Mouse (Mus musculus): ENCODE measurements around the gene Rtkn.

The Rtkn gene

DNA sequence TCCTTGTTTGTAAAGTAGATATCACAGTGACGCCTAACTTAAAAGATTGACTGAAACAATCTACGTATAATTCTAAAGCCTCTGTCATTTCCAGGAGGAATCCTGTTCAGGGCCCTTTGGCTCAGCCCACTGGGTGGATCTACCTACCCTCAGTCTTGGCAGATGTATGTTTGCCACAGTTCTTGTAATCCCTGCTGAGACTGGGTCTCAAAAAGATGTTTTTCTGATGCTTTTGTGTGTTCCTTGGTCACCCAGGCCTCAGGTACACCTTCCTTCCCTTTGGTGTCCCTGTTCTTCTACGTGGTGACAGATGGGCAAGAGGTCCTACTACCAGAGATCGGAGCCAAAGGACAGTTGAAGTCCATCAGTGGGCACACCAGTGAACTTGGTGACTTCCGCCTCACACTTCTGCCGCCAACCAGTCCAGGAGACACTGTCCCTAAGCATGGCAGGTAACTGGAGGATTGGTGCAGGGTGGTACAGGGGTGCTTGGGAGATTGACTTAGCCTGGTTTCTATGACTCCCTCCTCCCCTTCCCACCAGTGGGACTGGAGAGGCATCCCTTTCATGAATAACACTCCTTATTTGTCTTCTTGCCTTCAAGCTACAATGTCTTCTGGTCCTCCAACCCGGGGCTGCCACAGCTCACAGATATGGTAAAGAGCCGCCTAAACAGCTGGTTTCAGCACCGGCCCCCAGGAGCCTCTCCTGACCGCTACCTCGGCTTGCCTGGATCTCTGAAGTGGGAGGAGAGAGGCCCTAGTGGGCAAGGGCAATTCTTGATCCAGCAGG, 18.7 kb upstream of the Rtkn start:
- DNase-seq (ENCODE audit: low spot score in 2 of 2) = no peak

DNA sequence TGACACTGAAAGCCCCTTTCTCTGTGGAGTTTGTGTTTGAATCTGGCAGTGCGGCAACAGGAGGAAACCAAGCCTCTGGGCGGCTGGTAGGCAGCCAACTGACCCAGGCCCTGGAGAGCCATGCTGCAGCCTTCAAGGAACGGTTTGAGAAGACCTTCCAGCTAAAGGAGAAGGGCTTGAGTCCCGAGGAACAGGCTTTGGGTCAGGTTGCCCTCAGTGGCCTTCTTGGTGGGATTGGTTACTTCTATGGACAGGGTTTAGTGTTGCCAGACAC, 18.2 kb upstream of the Rtkn start:
- DNase-seq (ENCODE audit: low spot score in 2 of 2) = no peak

DNA sequence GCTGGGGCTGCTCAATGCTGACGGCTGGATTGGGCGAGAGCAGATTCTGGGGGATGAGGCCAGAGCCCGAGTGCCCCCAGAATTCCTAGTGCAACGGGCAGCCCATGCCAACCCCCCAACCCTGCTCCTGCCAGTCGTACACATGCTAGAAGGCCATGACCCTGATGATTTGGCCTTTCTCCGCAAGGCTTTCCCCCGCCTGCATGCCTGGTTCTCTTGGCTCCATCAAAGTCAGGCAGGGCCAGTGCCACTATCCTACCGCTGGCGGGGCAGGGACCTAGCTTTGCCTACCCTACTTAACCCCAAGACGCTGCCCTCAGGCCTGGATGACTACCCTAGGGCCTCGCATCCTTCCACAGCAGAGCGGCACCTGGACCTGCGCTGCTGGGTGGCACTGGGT, 17.6 kb upstream of the Rtkn start:
- no peak for DNase-seq (ENCODE audit: low spot score in 2 of 2)

DNA sequence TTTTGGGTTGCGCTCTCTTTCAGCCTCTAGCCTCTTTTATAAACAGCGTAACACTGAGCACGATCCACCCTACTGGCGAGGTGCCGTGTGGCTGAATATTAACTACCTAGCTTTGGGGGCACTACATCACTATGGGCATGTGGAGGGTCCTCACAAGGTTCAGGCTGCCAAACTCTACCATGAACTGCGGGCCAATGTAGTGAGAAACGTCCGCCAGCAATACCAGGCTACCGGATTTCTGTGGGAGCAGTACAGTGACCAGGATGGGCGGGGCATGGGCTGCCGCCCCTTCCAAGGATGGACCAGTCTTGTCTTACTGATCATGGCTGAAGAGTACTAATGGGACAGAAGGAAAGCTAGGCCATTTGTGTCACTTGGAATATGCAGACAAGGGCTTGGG, 16.9 kb upstream of the Rtkn start:
- no peak for DNase-seq (ENCODE audit: low spot score in 2 of 2)

DNA sequence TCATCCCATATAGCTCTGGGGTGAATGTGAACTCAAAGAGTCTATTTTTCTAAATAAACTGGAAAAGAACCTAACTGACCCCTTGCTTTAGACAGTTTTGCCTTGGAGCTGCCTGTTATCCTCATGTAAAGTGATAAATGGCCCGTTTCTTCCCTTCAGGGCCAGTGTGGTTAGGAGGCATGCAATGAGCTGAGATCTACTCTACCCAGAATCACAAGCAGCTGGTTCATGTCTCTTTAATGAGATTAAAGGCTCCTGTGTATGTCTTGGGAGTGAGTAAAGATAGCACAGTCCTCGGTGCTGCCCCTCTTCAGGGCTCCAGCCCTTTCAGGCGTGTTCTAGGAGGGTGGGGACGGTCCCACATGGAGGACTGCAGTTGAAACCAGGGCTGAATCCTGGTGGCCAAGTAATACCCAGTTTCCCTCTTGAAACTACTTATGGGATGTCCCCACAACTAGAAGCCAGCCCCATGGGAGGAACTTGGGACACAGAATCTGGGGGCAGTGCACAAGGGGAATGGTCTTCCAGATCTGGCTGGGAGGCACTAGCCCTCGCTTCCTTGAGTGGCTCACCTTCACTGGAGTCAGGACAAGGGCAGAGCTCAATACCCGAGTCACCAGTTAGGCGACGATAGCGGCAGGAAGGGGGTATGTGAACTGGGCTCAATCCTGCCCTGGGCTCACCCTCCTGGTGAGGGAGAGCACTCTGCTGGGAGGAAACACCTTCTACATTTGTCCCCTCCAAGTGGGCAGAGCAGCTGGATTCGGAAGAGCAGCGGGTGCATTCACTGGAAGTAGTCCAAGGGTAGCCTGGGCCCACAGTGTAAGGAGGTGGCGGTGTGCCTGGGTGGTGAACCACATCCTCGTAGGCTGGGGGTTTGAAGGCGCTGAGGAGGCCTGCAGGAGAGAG, 16.2 kb upstream of the Rtkn start:
- DNase-seq (ENCODE audit: low spot score in 2 of 2) = no peak

DNA sequence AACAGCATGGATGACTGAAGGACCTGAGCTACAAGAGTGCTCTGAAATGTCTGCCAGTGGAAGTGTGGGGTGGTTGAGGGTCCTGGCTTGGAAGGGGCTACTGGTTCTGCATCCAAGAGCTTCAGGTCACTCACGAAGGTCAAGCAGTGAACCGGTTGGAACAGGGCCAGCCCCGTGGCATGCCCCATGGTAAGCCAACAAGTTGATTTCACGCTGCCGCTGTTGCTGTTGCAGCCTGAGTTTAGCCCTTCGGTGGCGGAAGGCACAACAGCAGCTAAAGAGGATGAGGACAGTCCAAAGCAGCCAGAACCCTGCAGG, 15.6 kb upstream of the Rtkn start:
- no peak for DNase-seq (ENCODE audit: low spot score in 2 of 2)

DNA sequence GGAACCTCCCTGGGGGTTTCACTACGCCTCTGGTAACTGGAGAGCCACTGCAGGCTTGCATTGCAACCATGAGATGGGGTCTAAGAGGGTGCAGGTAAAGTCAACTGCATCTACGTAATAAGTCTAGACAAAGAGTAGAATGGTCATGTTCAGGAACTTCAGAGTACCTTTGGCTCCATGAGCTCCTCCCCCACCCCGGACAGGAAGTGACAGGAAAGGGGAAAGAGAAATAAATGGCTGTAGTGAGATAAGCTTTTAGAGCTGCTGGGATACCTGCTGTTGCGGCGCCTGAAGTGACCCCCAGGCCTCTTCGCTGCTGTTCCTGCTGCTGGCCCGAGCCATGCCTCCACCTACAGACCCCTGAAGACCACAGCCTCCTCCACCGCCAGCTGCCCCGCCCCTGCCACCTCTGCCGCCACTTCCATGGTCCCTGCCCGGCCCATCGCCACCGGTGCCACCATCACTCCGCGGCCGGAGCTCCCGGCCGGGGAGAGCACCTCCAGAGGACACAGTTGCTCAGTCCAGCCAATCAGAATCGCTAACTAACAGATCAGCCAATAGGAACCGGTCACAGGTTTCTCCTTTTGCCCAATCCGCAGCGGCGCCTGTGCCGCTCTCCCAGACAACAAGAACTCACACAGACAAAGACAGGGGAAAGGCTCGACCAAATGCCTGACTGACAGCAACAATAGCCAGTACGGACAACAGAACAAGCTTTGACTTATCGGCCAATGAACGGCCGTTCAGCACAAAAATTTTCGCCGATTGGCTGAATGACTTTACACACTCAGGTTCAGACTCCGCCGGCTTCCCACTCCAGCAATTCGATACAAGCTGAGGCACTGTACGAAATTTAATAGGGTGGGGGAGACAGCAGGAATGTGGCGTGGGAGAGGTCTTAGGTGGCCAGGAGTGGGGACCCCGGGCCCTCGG, 14.1 kb upstream of the Rtkn start, which contains the start of gene Wbp1:
Wbp1 (minus strand) TSS at position 630 of the 933 bp plus-strand sequence.
- DNase-seq (ENCODE audit: low spot score in 2 of 2) = peak; percentile 95 to 98

DNA sequence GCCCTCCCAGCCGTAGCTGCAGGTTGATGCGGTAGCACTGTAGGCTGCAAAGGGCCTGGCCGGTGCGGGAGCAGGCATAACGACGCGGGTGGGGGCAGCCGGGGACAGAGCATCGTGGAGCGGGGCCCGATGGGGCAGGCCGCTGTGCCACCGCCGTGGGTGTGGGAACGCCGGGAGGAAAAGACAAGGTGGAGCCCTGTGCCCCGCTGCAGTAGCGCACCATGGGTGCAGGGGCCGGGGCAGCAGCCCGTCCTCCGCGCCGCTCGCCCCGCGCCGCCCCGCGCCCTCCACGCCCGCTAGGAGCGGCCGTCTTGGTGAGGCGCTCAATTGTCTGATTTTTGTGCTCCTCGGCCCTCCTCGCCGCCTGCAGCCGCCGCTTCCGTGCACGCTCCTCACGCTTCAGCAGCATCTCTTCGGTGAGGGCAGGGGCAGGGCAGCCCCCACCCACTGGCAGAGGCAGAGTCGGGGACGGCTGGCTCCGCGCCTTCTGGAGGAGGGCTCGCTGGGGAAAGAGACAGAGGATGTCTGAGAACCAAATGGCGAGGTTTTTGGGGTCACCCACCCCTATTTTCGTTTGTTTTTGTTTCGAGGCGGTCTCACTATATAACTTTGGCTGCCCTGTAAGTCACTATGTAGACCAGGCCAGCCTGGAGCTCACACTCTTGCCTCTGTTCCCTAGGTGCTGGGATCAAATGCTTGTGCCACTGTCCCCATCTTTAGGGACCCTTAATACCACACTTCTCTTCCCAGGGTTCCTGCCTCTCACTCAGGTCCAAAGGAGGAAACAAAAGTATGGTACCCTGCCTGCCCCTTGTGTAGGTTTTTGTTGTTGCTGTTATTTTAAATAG, 13.2 kb upstream of the Rtkn start:
- peak in 1 of 2 experiments; percentile 25 for DNase-seq (ENCODE audit: low spot score in 2 of 2)

DNA sequence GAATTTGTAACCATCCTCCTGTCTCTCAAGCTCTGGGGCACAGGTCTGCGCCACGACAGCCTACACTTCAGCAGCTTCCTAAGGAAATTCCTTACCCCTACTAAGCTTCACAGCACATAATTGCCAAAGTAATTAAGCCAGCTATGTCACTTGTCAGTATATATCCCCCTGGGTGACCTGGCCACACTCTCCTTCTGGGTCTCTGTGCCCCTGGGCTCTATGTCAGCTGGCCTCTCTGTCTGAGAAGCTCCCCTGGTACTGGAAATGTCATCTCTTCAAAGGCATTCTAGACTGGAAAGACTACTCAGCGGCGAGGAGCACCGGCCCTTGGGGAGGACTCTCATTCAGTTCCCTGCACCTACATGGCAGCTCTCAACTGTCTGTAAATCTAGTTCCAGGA, 12.3 kb upstream of the Rtkn start:
- no peak for DNase-seq (ENCODE audit: low spot score in 2 of 2)

DNA sequence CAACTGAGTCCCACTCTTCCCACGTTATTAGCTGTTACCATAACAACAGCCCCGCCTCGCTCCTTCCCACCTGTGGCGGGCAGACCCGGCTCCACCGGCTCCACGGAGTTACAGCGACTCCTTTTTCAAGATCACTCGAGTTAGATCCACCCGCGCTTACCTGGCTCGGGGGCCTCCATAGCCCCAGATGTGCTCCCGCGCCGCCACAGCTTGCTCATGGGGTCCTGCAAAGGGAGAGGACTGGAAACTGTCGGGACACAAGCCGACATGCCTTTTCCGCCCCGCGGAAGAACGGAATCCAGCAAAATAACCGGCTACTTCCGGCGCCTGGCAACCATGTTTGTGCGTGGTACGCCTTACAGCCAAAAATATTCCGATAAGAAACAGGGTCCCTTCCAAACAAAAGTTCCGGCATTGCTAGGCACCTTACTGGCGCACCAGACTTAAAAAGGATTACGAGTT, 10.4 kb upstream of the Rtkn start:
- peak; percentile 86 to 87 for DNase-seq (ENCODE audit: low spot score in 2 of 2)

DNA sequence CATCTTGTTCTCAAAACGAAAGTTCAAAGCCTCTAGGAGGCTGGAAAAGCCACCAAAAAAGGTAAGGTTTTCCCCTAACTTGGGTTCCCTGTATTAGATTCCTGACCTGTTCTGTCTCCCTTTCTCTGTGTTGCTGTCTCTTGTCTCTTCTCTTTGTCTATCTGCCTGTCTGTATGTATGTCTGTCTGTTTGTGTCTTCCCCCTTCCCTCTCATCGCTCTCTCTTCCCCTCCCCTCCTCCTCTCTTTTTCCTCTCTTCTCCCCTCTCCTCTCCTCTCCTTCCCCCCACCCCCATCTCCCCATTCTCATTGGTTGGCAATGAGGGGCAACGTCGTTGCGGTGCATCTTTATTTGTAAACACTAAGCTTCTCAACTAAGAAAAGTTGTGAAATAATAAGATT, 9.9 kb upstream of the Rtkn start, which contains the start of gene Ino80b:
Ino80b (minus strand) TSS at position 101 of the 400 bp plus-strand sequence.
- no peak for DNase-seq (ENCODE audit: low spot score in 2 of 2)

DNA sequence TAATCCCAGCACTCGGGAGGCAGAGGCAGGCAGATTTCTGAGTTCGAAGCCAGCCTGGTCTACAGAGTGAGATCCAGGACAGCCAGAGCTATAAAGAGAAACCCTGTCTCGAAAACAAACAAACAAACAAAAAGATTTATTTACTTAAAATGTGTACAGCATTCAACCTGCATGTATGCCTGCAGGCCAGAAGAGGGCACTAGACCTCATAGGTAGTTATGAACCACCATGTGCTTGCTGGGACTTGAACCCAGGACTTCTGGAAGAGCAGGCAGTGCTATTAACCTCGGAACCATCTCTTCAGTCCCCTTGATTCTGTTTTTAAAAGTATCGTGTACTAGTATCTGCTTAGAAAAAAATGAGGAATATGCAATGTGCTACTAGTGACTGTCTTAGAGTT, 7.8 kb upstream of the Rtkn start:
- no peak for DNase-seq (ENCODE audit: low spot score in 2 of 2)

DNA sequence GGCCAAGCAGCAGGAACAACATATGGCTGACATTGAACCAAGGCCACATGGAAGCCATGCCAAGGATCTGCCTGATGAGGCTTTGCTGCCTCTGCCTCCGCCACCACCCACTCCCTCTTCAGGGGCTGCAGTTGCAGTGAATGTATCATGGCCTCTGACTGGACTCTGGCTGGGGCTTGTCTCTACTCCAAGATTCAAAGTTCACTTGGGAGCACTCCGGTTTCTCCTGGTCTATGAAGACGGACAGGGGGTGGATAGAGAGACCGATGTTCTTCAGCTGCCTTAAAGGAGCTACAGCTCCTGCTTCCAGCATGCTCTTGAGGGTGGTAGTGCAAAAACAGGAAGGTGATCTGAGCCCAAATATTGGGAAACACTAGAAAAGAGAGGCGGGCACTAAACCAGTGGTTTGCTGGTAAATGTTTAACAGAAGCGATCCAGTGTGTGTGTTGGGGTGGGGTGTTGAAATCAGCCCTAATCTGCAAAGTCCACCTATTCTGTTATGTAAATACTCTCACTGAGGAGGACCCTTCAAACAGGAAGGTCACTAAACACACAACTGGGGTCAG, 3.7 kb upstream of the Rtkn start:
- DNase-seq (ENCODE audit: low spot score in 2 of 2) = no peak

DNA sequence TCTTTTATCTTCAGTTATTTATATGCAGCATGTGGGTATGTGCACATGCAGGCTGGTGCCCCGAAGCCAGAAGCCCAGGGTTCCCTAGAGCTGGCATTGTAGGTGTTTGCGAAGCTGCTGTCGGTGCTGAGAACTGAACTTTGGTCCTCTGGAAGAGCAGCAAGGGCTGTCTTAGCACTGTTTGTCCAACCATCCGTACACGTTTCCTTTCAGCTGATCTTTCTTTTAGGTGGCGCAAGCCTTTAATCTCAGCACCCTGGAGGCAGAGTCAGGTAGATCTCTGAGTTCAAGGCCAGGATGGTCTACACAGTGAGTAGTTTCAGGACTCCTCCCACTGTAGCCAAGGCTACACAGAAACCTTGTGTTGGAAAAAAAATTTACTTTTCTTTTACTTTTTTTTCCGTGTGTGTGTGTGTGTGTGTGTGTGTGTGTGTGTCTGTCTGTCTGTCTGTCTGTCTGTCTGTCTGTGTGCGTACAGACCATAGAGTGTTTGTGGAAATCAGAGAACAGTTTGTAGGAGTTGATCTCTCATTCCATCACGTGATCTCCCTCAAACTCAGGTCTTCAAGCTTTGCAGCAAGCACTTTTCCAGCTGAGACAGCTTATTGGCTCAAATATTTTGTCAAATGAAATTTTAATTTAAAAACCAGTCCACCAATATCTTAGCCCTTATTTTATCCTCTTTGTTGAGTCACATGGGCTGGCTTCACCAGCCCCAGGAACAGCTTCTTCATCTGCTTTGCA, 2.9 kb upstream of the Rtkn start:
- DNase-seq (ENCODE audit: low spot score in 2 of 2) = no peak

DNA sequence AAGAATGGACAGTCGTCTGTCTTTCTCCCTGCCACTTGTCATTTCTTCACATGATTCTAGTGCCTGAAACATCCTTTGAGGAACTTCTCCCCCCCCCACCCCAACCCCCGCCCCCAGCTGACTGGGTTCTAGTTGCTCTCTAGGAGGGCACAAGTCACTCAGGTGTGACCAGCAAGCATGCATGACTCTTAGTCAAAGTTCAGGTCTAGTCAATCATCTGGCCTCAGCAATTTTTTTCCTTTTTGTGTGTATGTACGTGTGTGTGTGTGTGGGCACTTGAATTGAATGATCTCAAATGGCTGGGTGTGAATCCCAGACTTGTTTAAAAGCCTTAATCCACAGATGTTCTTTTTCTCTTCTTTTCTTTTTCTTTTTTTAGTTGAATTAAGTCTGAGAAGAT, 1.0 kb upstream of the Rtkn start:
- no peak for DNase-seq (ENCODE audit: low spot score in 2 of 2)

DNA sequence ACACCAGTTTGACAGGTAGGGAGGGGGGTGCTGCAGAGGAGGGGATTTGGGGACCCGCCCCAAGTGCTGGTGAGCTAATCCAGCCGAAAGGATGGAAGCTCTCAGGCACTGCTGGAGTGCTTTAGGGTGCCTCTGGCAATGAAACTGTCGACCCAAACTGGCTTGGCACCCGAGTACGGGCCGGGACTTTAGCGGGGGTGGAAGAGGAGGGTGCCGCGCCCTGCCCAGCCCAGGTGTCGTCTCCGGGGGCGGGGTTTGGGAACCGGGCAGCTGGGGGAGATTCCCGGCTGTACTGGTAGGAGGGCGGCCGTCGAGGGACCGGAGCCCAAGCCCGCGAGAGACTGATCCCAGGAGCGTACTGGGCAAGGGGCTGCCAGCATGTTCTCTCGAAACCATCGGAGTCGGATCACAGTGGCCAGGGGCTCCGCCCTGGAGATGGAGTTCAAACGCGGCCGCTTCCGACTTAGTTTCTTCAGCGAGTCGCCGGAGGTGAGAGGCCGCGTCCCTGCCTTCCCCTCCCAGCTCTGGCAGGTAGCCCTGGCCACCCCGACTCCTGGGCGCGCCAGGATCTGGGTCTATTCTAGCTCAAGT, 403 bp downstream of the Rtkn start:
- no peak for DNase-seq (ENCODE audit: low spot score in 2 of 2)

DNA sequence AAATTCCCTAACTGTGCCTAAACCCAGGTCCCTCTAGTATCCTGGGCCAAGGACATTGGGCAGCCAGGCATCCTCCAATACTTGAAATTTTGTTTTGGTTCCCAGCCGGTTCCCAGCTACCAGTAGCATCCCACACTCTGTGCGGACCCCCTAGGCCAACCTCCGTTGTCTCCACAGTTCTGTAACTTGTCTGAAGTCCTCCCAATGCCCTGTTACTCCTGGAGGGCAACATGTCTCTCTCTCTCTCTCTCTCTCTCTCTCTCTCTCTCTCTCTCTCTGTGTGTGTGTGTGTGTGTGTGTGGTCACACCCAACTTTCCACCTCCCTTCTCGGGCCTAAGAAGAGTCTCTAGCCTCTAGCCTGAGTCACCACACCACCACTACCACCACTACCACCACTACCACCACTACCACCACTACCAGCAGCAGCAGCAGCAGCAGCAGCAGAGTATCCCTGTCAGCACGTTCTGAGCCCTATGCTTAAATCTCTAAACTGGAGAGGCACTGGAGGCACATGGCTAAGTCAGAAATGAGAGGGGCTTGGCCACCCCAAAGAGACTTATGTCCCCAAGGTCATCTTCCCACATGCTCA, 1.1 kb downstream of the Rtkn start:
- no peak for DNase-seq (ENCODE audit: low spot score in 2 of 2)

DNA sequence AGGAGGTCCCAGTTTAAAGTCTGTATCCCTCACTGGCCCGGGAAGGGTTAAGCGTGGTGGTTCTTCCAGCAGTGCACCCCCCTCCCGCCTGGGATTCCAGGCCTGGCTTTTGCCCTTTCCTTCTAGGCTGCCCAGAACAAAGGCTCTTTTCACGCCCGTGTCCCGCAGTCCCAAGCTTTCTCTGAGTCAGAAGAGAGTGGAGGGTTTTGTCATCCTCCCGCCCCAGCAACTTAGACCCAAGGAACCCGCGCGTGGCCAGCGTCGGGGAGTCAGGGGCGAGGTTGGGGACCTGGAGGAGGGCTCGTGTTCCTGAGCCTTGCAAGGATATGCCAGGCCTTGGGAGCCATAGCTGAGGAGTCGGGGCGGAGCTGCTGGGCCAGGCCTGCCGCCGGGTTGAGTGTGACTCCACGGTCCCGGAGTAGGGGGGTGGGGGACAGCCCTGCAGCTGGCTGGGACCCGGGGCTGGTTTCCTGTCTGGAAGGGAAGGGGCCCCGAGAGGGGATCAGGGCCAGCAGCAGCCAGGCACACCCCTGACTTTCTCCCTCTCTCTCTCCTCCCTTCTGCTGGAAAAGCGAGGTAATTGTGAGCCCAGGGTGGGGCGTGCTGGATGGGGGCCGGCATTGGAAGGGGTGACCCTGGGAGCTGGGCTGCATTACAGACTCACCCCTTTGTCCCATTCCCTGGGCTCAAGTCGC, 1.8 kb downstream of the Rtkn start:
- DNase-seq (ENCODE audit: low spot score in 2 of 2) = no peak

DNA sequence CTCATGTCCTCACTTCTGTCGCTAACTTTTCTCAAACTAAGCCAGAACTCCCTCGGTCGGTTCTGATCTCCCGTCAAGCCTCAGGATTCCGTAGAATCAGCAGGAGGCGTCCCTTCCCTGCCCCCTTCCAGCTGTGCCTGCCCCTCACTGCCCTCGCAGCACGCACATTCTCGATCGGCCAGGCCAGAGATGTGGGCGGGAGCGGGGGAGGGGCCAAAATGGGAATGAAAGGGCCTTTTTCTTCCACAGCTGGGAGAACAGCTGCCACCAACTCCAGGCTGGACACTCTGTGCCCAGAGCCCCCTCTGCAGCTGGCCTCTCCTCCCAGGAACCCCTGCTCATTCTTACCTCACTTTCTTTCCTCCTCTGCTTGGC, 2.3 kb downstream of the Rtkn start:
- DNase-seq (ENCODE audit: low spot score in 2 of 2) = peak; percentile 70 to 76

Data from frontal cortex, postnatal 10 days (tissue).